ENCODE assay signal across 21 mouse cellular contexts in genomic region chr17:73411817-73412216, GRCm38 (mm10). TPM values are rescaled to one million over a fixed set of nuclear protein-coding genes. Genes with fewer than 3 reads are reported as not detected.
"Had no signal": no experiment of that assay in that cellular context is flagged by ENCODE, and none has a peak within 500 bp of the region (broad histone marks: within the 10 kb centered on the region; RNA-seq: fewer than 3 reads in every experiment).

No protein-coding gene starts in this region.

- H3K4me2 ChIP-seq: liver, embryonic 13.5 days; midbrain, embryonic 12.5 days; midbrain, embryonic 15.5 days; neural tube, embryonic 13.5 days had no signal

- ATAC-seq: intestine, embryonic 16.5 days; midbrain, embryonic 15.5 days had no signal

- DNase-seq: kidney, adult 2 months; kidney, postnatal 25 days; layer of hippocampus, postnatal 36 days; liver, embryonic 13.5 days; lung, adult 2 months; lung, postnatal 14 days; lung, postnatal 4 days; retina, postnatal 1 day; right cerebral cortex, postnatal 25 days; spleen, adult 18-20 months; thymus, adult 18-20 months; thymus, postnatal 36 days had no signal

- H3K4me3 ChIP-seq: left cerebral cortex, adult 2 months; liver, embryonic 13.5 days; midbrain, embryonic 12.5 days; midbrain, embryonic 15.5 days; neural tube, embryonic 13.5 days had no signal

- H3K4me1 ChIP-seq: liver, embryonic 13.5 days; midbrain, embryonic 12.5 days; midbrain, embryonic 15.5 days; neural tube, embryonic 13.5 days had no signal

- H3K9me3 ChIP-seq: liver, embryonic 13.5 days; midbrain, embryonic 12.5 days; midbrain, embryonic 15.5 days; neural tube, embryonic 13.5 days had no signal

- H3K27ac ChIP-seq: left cerebral cortex, adult 2 months; liver, embryonic 13.5 days; midbrain, embryonic 12.5 days; midbrain, embryonic 15.5 days; neural tube, embryonic 13.5 days had no signal

- H3K36me3 ChIP-seq: liver, embryonic 13.5 days; midbrain, embryonic 12.5 days; midbrain, embryonic 15.5 days; neural tube, embryonic 13.5 days had no signal

- H3K9ac ChIP-seq: liver, embryonic 13.5 days; midbrain, embryonic 12.5 days; midbrain, embryonic 15.5 days; neural tube, embryonic 13.5 days had no signal

- H3K27me3 ChIP-seq: liver, embryonic 13.5 days; midbrain, embryonic 12.5 days; midbrain, embryonic 15.5 days; neural tube, embryonic 13.5 days had no signal

RNA-seq across cellular contexts. Expression of gene Capn13, which starts 11.2 kb away (rescaled TPM):
- polyA plus RNA-seq: limb, embryonic 11.5 days; limb, embryonic 14.5 days; liver, embryonic 13.5 days; liver, embryonic 16.5 days; lung, embryonic 16.5 days; midbrain, embryonic 15.5 days had no signal
